Mouse (Mus musculus) stomach, postnatal 0 days (tissue): ENCODE data around the gene Apba3. TPM values are rescaled to one million over a fixed set of nuclear protein-coding genes. Genes with fewer than 3 reads are reported as not detected.

Source experiments
- ATAC-seq: fragments of 200-750 bp; cut with Nextera tagmentation; 2 replicates; pipeline ENCODE4 v1.8.0; 2017; ENCODE audit not compliant: low FRiP score, low TSS enrichment
- DNase-seq: peaks from one replicate; pipeline ENCODE4 v3.0.0-alpha.2; 2016; ENCODE audit warnings: low spot score
- H3K27ac ChIP-seq: fragments of 300-500 bp; sonication (generic); replicated peaks from 2 replicates; pipeline ENCODE4 v1.5.1; 2014; ENCODE audit warnings: mild to moderate bottlenecking, control low read depth
- H3K27me3 ChIP-seq: fragments of 300-500 bp; sonication (generic); 2 replicates; pipeline ENCODE4 v1.6.1; 2014; ENCODE audit warnings: low read length; ENCODE audit not compliant: control insufficient read depth, insufficient read depth
- H3K36me3 ChIP-seq: fragments of 300-500 bp; sonication (generic); 2 replicates; pipeline ENCODE4 v1.6.1; 2014; ENCODE audit warnings: low read length, mixed read lengths; ENCODE audit not compliant: control insufficient read depth, insufficient read depth
- H3K4me1 ChIP-seq: fragments of 300-500 bp; sonication (generic); replicated peaks from 2 replicates; pipeline ENCODE4 v1.6.1; 2014; ENCODE audit warnings: antibody characterized with exemption; ENCODE audit not compliant: control insufficient read depth, insufficient read depth
- H3K4me2 ChIP-seq: fragments of 300-500 bp; sonication (generic); replicated peaks from 2 replicates; pipeline ENCODE4 v1.6.1; 2014; ENCODE audit warnings: low read depth, mild to moderate bottlenecking, control low read depth, moderate library complexity
- H3K4me3 ChIP-seq: fragments of 300-500 bp; sonication (generic); 2 replicates; pipeline ENCODE4 v1.5.1; 2014; ENCODE audit warnings: low read depth, low read length, control low read depth
- H3K9ac ChIP-seq: fragments of 300-500 bp; sonication (generic); 2 replicates; pipeline ENCODE4 v1.6.1; 2014; ENCODE audit warnings: mild to moderate bottlenecking, low read length, control low read depth, mixed read lengths
- H3K9me3 ChIP-seq: fragments of 300-500 bp; sonication (generic); 2 replicates; pipeline ENCODE4 v1.6.1; 2016; ENCODE audit warnings: low read length; ENCODE audit not compliant: control insufficient read depth
- CTCF ChIP-seq: IDR thresholded peaks from 2 replicates; pipeline ENCODE4 v1.5.1; 2016; ENCODE audit warnings: antibody characterized with exemption, low read depth, mild to moderate bottlenecking, moderate library complexity
- EP300 ChIP-seq: optimal IDR thresholded peaks from 2 replicates; pipeline ENCODE3; 2016; ENCODE audit warnings: antibody characterized with exemption
- WGBS: fragments of 180-500 bp; shearing (Covaris S2); extraction: QIAGEN DNeasy Blood & Tissue Kit; methylation state at CpG from one replicate; pipeline ENCODE4 v1.1.7; 2014; 5-methylcytosine and 5-hydroxymethylcytosine counted together
- polyA plus RNA-seq: library from polyadenylated mRNA; unstranded; fragments of >200 nt; fragmentation: Nextera tagmentation; extraction: Ambion mirVana; gene quantifications from 2 replicates; pipeline ENCODE4 v1.2.1, GENCODE M21; 2015

Gene Apba3
- polyA plus RNA-seq, 1 experiment from 2014 or later, result 30.5 TPM

GRCm38 (mm10) chr10:81306837-81307682, 40.3 kb downstream of the Apba3 start:
- Histone ChIP-seq H3K36me3 (peaks cover 30% of the 10 kb centered on the region), H3K27ac (no peak overlapping the region), H3K9me3 (no peaks in the 10 kb centered on the region), H3K27me3 (no peaks in the 10 kb centered on the region), H3K9ac (no peak overlapping the region), H3K4me3 (no peak overlapping the region), H3K4me1 (peaks cover 6% of the 10 kb centered on the region; the same call in 1 of the 2 replicates), H3K4me2 (no peak overlapping the region)
- ATAC-seq, result no peak
- WGBS, result 90% methylated on average over 21 of the region's 21 CpGs
- DNase-seq, result no peak
- no peak for TF ChIP-seq CTCF
- no peak for TF ChIP-seq EP300

DNA sequence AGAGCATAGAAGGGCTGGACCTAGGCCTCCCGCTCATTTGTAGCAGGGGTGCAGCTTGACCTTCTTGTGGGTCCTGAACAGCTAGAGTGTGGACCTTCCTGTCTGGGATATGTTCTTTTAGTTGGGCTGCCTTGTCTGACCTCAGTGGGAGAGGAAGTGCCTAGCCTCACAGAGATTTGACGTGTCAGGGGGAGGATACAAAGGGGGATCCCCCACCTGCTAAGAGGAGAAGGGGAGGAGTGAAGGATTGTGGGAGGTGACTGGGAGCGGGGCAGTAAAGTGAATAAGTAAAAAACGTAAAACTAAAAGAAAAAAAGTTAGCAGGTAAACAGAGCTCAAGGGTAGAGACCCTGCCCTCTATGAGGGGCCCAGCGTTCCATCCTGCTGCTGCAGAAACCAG, 42.8 kb downstream of the Apba3 start:
- Histone ChIP-seq H3K4me1 (no peaks in the 10 kb centered on the region), H3K4me2 (no peak overlapping the region), H3K9me3 (no peaks in the 10 kb centered on the region), H3K27me3 (no peaks in the 10 kb centered on the region), H3K9ac (no peak overlapping the region), H3K36me3 (peaks cover 39% of the 10 kb centered on the region), H3K27ac (no peak overlapping the region), H3K4me3 (no peak overlapping the region)
- TF ChIP-seq EP300 (no peak), CTCF (no peak)
- no peak for ATAC-seq
- DNase-seq, result no peak
- 83% methylated on average over 5 of the region's 5 CpGs for WGBS

DNA sequence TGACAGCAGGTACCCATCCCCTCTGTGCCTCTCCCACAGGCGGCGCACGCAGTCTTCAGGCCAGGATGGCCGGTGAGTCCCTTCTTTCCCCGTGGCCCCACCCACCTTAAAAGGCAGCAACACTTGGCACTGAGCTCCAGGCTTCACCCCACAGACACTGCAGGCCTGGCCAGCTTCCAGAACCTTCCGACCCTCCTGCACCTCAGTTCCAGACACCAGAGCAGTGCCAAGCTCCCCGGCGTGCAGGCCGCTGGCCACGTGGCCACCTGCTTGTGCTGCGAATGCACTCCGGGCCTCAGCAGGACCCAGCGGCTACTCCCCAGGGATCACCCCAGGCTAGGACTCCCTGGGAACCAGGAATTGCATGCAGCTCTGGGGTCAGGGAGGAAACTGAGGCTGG, 46.8 kb downstream of the Apba3 start:
- TF ChIP-seq EP300, result no peak
- no peak for TF ChIP-seq CTCF
- H3K36me3 ChIP-seq, result peaks cover 25% of the 10 kb centered on the region

DNA sequence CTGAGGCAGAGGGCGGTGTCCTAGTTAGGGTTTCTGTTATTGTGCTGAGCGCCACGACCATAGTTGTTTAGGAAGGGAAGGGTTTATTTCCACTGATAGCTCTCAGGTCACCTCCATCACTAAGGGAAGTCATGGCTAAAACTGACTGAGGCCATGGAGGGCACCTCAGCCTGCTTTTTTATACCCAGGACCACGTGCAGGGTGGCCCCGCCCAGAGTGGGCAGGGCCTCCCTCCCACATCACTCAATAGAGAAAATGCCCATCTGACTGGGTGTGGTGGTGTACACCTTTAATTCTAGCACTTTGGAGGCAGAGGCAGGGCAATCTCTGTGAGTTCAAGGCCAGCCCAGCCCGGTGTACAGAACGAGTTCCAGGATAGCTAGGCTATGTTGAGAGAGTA, 47.4 kb downstream of the Apba3 start:
- no peak overlapping the region for H3K9ac ChIP-seq
- H3K4me2 ChIP-seq, result no peak overlapping the region
- no peaks in the 10 kb centered on the region for H3K9me3 ChIP-seq
- 0 out of 2 replicates have a peak, but pooled peaks cover 6% of the 10 kb centered on the region for H3K4me1 ChIP-seq
- no peak overlapping the region for H3K4me3 ChIP-seq
- ATAC-seq (no peak), DNase-seq (no peak)
- H3K27ac ChIP-seq, result no peak overlapping the region
- peaks cover 19% of the 10 kb centered on the region for H3K36me3 ChIP-seq
- no peak for TF ChIP-seq EP300
- no peaks in the 10 kb centered on the region for H3K27me3 ChIP-seq
- 78% methylated on average over 7 of the region's 7 CpGs for WGBS

More for the DNA sequence above, 46.8 kb downstream of the Apba3 start:
- no peak for DNase-seq
- Histone ChIP-seq H3K4me2 (no peak overlapping the region), H3K4me1 (0 out of 2 replicates have a peak, but pooled peaks cover 3% of the 10 kb centered on the region), H3K9ac (no peak overlapping the region), H3K27me3 (no peaks in the 10 kb centered on the region), H3K4me3 (no peak overlapping the region), H3K27ac (no peak overlapping the region), H3K9me3 (no peaks in the 10 kb centered on the region)
- WGBS, result 89% methylated on average over 13 of the region's 13 CpGs
- no peak for ATAC-seq

DNA sequence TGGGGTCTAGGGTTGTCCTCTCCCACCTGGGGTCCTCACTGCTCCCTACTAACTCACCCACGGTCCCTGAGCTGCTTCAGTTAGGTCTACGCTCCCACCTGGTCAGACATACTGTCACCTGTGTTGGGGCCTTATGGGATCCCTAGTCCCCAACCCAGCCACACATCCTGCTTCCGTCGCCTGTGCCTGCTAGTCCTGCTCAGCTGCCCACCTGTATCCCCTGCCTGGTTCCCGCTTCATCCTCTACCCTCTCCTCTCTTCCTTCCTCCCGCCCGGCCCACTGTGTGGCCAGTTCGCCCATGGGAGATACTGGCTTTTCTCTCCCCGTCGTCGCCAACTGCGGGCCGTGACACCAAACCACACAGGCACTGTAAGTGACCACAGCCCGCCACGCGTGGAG, 48.8 kb downstream of the Apba3 start:
- TF ChIP-seq EP300, result no peak
- no peak for TF ChIP-seq CTCF
- Histone ChIP-seq H3K4me3 (no peak overlapping the region), H3K36me3 (peaks cover 17% of the 10 kb centered on the region), H3K4me2 (no peak overlapping the region), H3K27me3 (no peaks in the 10 kb centered on the region), H3K4me1 (0 out of 2 replicates have a peak, but pooled peaks cover 9% of the 10 kb centered on the region), H3K9ac (no peak overlapping the region), H3K9me3 (no peaks in the 10 kb centered on the region), H3K27ac (no peak overlapping the region)
- ATAC-seq (no peak), DNase-seq (no peak)
- WGBS, result 92% methylated on average over 16 of the region's 16 CpGs
